Mouse (Mus musculus) megakaryocyte-erythroid progenitor cell, adult 5-6 weeks (primary cell): Measurements from ENCODE around the gene Rarg. TPM values are rescaled to one million over a fixed set of nuclear protein-coding genes. Genes with fewer than 3 reads are reported as not detected.
"Not testable (repeated sequence)": the region's sequence is repeated elsewhere in the genome, so short reads cannot be mapped to it uniquely, and the experiment has no call there.

Experiments
- ATAC-seq: replicated peaks from 2 replicates; pipeline ENCODE4 v1.8.0; 2016; ENCODE audit warnings: mild to moderate bottlenecking, inconsistent platforms; ENCODE audit not compliant: severe bottlenecking, poor library complexity, low FRiP score, low TSS enrichment
- total RNA-seq, 2 experiments: library from RNA; stranded (forward) in 1 of 2; stranded (reverse) in 1 of 2; fragments of 200-1000, 215-1000 nt in 1 of 2; fragments of >200 nt in 1 of 2; fragmentation: Nextera tagmentation in 1 of 2; gene quantifications; 2 replicates each; pipeline ENCODE4 v1.2.3; 2014 to 2017

Gene Rarg
- total RNA-seq, 2 experiments from 2014 or later: 0.61 to 6.7 TPM

- ATAC-seq: no peak
Measured at GRCm38 (mm10) chr15:102242404-102243228, 14.7 kb downstream of the Rarg start.

- ATAC-seq: no peak
Measured at GRCm38 (mm10) chr15:102240607-102241006, 16.7 kb downstream of the Rarg start.

GRCm38 (mm10) chr15:102239851-102240250 lies 17.5 kb downstream of the Rarg start:
- ATAC-seq: no peak

GRCm38 (mm10) chr15:102239260-102239590 lies 18.1 kb downstream of the Rarg start:
- ATAC-seq: peak; percentile 63; the same call in 1 of the 2 replicates

GRCm38 (mm10) chr15:102238543-102239259 lies 18.6 kb downstream of the Rarg start:
- no peak for ATAC-seq

- ATAC-seq: no peak
Measured at GRCm38 (mm10) chr15:102235371-102236027, 21.8 kb downstream of the Rarg start.

- no peak for ATAC-seq
Measured at GRCm38 (mm10) chr15:102233896-102234295, 23.4 kb downstream of the Rarg start.

- ATAC-seq: no peak
Measured at GRCm38 (mm10) chr15:102232764-102233163, 24.6 kb downstream of the Rarg start.

GRCm38 (mm10) chr15:102231748-102232147 lies 25.6 kb downstream of the Rarg start, which contains the start of gene Itgb7:
Gene Itgb7 (minus strand): TSS chr15:102231944.
- ATAC-seq: peak; percentile 85

- no peak for ATAC-seq
Measured at GRCm38 (mm10) chr15:102230408-102231321, 26.7 kb downstream of the Rarg start.

- not testable (repeated sequence) for ATAC-seq
Measured at GRCm38 (mm10) chr15:102225619-102226018, 31.7 kb downstream of the Rarg start.

- peak; percentile 94 for ATAC-seq
Measured at GRCm38 (mm10) chr15:102224992-102225617, 32.2 kb downstream of the Rarg start.

- peak; percentile 82 for ATAC-seq
Measured at GRCm38 (mm10) chr15:102224186-102224991, 32.9 kb downstream of the Rarg start.

- ATAC-seq: no peak
Measured at GRCm38 (mm10) chr15:102222386-102222785, 34.9 kb downstream of the Rarg start.

- ATAC-seq: no peak
Measured at GRCm38 (mm10) chr15:102217325-102217724, 40.0 kb downstream of the Rarg start.

- no peak; the same call in 1 of the 2 replicates for ATAC-seq
Measured at GRCm38 (mm10) chr15:102216459-102217228, 40.7 kb downstream of the Rarg start.

GRCm38 (mm10) chr15:102215624-102216023 lies 41.7 kb downstream of the Rarg start:
- ATAC-seq: no peak
